Mouse (Mus musculus): ENCODE measurements around the gene Micu1. TPM values are rescaled to one million over a fixed set of nuclear protein-coding genes. Genes with fewer than 3 reads are reported as not detected.

The Micu1 gene
- polyA plus RNA-seq, 1 experiment from 2014 or later, result 75.2 TPM

DNA sequence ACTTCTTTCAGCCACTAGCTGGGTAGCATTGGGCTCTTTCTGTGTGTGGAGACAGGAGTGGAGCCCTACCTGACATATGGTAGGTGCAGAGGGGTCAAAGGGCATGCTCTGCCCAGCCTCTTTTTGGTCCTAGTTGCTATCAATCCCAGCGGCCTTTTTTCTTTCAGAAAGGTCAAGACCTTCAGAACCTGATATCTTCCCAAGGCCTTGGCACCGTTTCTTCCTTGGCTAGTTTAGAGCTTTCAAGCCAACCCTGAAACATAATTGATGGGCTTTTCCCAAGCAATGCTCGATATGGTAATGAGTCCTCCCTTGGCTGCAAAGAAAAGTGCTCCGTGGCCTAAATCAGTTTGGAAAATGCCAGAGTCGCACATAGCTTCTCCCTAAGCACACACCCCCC, 140.8 kb downstream of the Micu1 start:
- Histone ChIP-seq H3K27ac (no peak overlapping the region), H3K4me3 (replicated peaks; ENCODE audit: low read length) (no peak overlapping the region), H3K4me1 (replicated peaks; ENCODE audit: control insufficient read depth, insufficient read depth, low read length) (no peaks in the 10 kb centered on the region), H3K9me3 (ENCODE audit: control insufficient read depth, low read length) (no peaks in the 10 kb centered on the region), H3K9ac (no peak overlapping the region), H3K4me2 (replicated peaks) (no peak overlapping the region), H3K36me3 (replicated peaks; ENCODE audit: control insufficient read depth, insufficient read depth) (no peaks in the 10 kb centered on the region), H3K27me3 (ENCODE audit: control insufficient read depth, insufficient read depth, low read length) (no peaks in the 10 kb centered on the region)
- no peak for DNase-seq (ENCODE audit: low spot score)
- WGBS, result 25% methylated on average over 5 of the region's 5 CpGs
- no peak for ATAC-seq (ENCODE audit: low FRiP score)

DNA sequence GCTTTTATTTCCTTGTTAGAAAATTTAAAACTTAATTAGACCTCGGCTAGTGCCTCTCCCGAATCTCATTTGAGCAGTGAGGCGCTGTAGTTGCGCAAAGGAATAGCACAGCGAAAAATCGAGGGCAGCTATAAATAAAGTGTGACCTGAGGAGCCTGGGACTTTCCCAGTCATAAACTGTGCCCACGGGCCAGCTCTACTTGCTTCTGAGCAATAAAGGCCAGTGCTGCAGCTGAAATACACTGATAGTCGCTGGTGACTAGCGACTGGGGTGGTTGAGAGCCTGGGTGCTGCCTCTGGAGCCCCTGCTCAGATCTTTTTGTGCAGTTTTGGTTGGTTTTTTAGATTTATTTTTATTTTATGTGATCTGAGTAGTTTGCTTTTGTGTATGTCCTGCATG, 142.4 kb downstream of the Micu1 start:
- no peak overlapping the region for H3K4me2 ChIP-seq (replicated peaks)
- H3K27me3 ChIP-seq (ENCODE audit: control insufficient read depth, insufficient read depth, low read length), result no peaks in the 10 kb centered on the region
- no peak overlapping the region for H3K27ac ChIP-seq
- H3K9me3 ChIP-seq (ENCODE audit: control insufficient read depth, low read length), result no peaks in the 10 kb centered on the region
- DNase-seq (ENCODE audit: low spot score) (no peak), ATAC-seq (ENCODE audit: low FRiP score) (no peak)
- no peaks in the 10 kb centered on the region for H3K36me3 ChIP-seq (replicated peaks; ENCODE audit: control insufficient read depth, insufficient read depth)
- no peak overlapping the region for H3K4me3 ChIP-seq (replicated peaks; ENCODE audit: low read length)
- H3K9ac ChIP-seq, result no peak overlapping the region
- H3K4me1 ChIP-seq (replicated peaks; ENCODE audit: control insufficient read depth, insufficient read depth, low read length), result no peaks in the 10 kb centered on the region
- WGBS, result 79% methylated on average over 9 of the region's 9 CpGs

DNA sequence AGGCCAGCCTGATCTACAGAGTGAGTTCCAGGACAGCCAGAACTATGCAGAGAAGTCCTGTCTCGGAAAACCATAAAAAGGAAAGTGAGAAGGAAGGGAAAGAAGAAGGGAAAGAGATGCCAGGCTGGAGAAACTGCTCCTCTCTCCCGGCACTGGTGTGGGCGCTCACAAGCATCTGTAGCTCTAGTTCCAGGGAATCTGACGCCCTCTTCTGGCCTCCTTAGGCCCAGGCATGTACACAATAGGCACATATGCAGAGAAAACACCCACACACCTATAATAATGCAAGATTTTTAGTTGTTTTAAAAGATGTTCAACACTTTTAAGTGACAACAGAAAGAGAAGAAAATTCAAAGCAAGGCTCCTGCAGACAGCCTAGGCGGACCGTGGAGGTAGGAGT, 144.1 kb downstream of the Micu1 start:
- no peaks in the 10 kb centered on the region for H3K36me3 ChIP-seq (replicated peaks; ENCODE audit: control insufficient read depth, insufficient read depth)
- H3K4me3 ChIP-seq (replicated peaks; ENCODE audit: low read length), result no peak overlapping the region
- no peak for DNase-seq (ENCODE audit: low spot score)
- no peak overlapping the region for H3K4me2 ChIP-seq (replicated peaks)
- H3K9me3 ChIP-seq (ENCODE audit: control insufficient read depth, low read length), result no peaks in the 10 kb centered on the region
- WGBS, result 81% methylated on average over 6 of the region's 6 CpGs
- no peaks in the 10 kb centered on the region for H3K4me1 ChIP-seq (replicated peaks; ENCODE audit: control insufficient read depth, insufficient read depth, low read length)
- no peaks in the 10 kb centered on the region for H3K27me3 ChIP-seq (ENCODE audit: control insufficient read depth, insufficient read depth, low read length)
- H3K27ac ChIP-seq, result no peak overlapping the region
- ATAC-seq (ENCODE audit: low FRiP score), result no peak
- no peak overlapping the region for H3K9ac ChIP-seq

DNA sequence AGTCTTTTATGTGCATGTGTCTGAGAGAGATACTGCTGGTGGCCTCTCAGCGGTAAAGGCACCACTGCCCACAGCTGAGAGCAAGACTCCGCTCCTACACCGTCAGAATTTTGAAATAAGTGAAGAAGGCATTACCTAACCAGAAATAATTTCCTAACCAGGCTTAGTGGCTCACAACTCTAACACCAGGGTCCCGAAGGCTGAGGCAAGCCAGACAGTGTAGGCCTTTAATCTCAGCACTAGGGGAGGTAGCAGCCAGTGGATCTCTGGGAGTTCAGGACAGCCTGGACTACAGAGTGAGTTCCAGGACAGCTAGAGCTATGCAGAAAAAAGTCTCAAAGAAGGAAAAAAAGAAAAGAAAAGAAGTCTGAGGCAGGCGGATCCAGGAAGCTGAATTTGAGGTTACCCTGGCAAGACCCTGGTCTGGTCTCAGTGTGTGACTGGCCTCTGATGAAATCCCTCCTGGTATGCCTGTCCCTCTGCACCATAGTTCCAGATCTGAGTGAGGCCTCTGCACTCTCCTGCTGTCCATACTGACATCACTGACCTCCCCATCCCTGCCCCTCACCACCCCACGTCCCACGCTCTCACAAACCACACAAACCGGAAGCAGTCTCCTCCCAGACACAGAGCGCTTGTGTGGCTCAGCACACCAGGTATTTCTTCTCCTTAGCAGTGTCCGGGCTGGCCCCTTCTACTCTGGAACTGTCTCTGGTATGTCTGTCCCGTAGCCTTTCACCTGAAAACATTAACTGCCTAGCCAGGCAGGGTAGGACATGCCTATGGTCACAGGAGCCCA, 146.0 kb downstream of the Micu1 start:
- no peak for DNase-seq (ENCODE audit: low spot score)
- no peak for ATAC-seq (ENCODE audit: low FRiP score)
- Histone ChIP-seq H3K36me3 (replicated peaks; ENCODE audit: control insufficient read depth, insufficient read depth) (no peaks in the 10 kb centered on the region), H3K4me1 (replicated peaks; ENCODE audit: control insufficient read depth, insufficient read depth, low read length) (no peaks in the 10 kb centered on the region), H3K4me3 (replicated peaks; ENCODE audit: low read length) (no peak overlapping the region), H3K27me3 (ENCODE audit: control insufficient read depth, insufficient read depth, low read length) (no peaks in the 10 kb centered on the region), H3K27ac (no peak overlapping the region), H3K9ac (no peak overlapping the region), H3K9me3 (ENCODE audit: control insufficient read depth, low read length) (no peaks in the 10 kb centered on the region), H3K4me2 (replicated peaks) (no peak overlapping the region)
- 83% methylated on average over 11 of the region's 11 CpGs for WGBS

DNA sequence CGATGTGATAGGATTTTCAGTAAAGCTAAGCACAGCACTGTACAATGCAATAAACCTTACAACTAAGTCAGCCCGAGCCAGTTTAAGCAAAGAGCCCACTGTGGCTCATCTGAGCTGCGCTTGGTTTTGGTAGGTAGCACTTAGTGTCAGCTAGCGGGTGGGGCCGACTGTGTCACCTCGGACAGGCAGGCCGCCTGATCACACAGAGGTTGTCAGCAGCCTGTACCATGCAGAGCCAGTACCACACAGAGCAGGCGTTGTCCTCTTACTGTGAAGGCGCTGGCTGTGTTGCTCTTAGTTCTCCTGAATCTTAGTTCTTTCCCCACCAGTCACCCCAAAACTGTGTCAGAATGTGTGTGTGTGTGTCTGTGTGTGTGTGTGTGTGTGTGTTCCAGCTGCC, 146.7 kb downstream of the Micu1 start:
- Histone ChIP-seq H3K27me3 (ENCODE audit: control insufficient read depth, insufficient read depth, low read length) (no peaks in the 10 kb centered on the region), H3K9ac (no peak overlapping the region), H3K27ac (no peak overlapping the region), H3K4me2 (replicated peaks) (no peak overlapping the region), H3K36me3 (replicated peaks; ENCODE audit: control insufficient read depth, insufficient read depth) (no peaks in the 10 kb centered on the region), H3K4me1 (replicated peaks; ENCODE audit: control insufficient read depth, insufficient read depth, low read length) (no peaks in the 10 kb centered on the region), H3K9me3 (ENCODE audit: control insufficient read depth, low read length) (no peaks in the 10 kb centered on the region), H3K4me3 (replicated peaks; ENCODE audit: low read length) (no peak overlapping the region)
- ATAC-seq (ENCODE audit: low FRiP score) (no peak), DNase-seq (ENCODE audit: low spot score) (no peak)
- 70% methylated on average over 9 of the region's 9 CpGs for WGBS

DNA sequence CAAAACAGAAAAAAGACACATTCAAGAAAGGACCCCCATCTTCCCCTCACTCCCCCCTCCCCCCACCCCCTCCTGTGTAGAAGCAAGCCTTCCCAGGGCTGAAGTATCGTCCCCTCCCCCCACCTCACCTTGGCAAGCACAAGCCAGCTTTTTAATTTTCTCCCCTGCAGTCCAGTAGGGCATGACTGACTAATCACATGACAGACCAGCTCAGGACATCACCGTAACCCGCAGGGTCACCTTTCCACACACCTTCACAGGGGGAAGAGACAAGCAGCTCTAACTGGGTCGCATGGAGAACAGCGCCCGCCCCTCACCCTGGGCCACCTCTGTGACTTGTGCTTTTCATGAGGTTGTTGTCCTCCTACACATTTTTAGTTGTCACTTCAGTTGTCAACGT, 147.1 kb downstream of the Micu1 start:
- no peak for ATAC-seq (ENCODE audit: low FRiP score)
- Histone ChIP-seq H3K4me1 (replicated peaks; ENCODE audit: control insufficient read depth, insufficient read depth, low read length) (no peaks in the 10 kb centered on the region), H3K27ac (no peak overlapping the region), H3K36me3 (replicated peaks; ENCODE audit: control insufficient read depth, insufficient read depth) (no peaks in the 10 kb centered on the region), H3K9ac (no peak overlapping the region), H3K4me3 (replicated peaks; ENCODE audit: low read length) (no peak overlapping the region), H3K4me2 (replicated peaks) (no peak overlapping the region), H3K27me3 (ENCODE audit: control insufficient read depth, insufficient read depth, low read length) (no peaks in the 10 kb centered on the region), H3K9me3 (ENCODE audit: control insufficient read depth, low read length) (no peaks in the 10 kb centered on the region)
- no peak for DNase-seq (ENCODE audit: low spot score)
- 79% methylated on average over 7 of the region's 7 CpGs for WGBS

DNA sequence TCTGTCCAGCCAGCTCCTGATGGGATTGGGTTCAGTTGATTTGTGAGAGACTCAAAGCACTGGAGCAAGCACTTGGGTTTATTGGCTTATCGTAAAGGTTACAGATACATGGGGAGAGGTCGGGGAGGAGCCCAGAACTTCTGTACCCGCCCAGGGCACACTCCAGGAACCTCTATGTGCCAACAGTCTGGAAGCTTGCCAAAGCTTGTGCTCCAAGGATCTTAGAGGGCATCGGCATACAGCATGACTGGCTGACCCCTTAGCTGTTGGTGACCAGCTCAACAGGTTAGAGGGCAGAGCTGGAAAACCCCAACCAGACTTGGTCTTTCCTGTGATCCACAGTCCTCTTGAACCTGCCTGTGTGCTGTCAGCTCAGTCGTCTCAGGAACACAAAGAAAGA, 154.9 kb downstream of the Micu1 start:
- DNase-seq (ENCODE audit: low spot score) (no peak), ATAC-seq (ENCODE audit: low FRiP score) (no peak)
- no peak overlapping the region for H3K4me2 ChIP-seq (replicated peaks)
- no peaks in the 10 kb centered on the region for H3K27me3 ChIP-seq (ENCODE audit: control insufficient read depth, insufficient read depth, low read length)
- no peak overlapping the region for H3K9ac ChIP-seq
- H3K36me3 ChIP-seq (replicated peaks; ENCODE audit: control insufficient read depth, insufficient read depth), result no peaks in the 10 kb centered on the region
- no peak overlapping the region for H3K27ac ChIP-seq
- WGBS, result 89% methylated on average over 5 of the region's 5 CpGs
- H3K4me1 ChIP-seq (replicated peaks; ENCODE audit: control insufficient read depth, insufficient read depth, low read length), result no peaks in the 10 kb centered on the region
- no peak overlapping the region for H3K4me3 ChIP-seq (replicated peaks; ENCODE audit: low read length)
- H3K9me3 ChIP-seq (ENCODE audit: control insufficient read depth, low read length), result no peaks in the 10 kb centered on the region

DNA sequence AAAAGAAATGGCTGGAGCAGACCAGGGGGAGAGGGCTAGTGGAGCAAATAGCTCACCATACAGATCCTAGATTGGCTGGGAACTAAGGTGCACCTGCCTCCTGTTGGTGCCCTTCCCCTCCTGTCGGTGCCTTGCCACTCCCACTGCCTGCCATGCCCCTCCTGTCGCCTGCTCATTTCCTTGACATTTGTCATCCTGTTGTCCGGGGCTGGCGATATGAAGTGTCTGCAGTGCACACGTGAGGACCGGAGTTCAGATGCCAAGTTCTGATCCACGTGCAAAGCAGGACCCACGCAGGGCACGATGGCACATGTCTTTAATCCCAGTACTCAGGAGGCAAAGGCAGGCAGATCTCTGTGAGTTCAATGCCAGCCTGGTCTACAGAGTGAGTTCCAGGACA, 158.4 kb downstream of the Micu1 start:
- Histone ChIP-seq H3K4me1 (replicated peaks; ENCODE audit: control insufficient read depth, insufficient read depth, low read length) (peaks cover 14% of the 10 kb centered on the region; the same call in 1 of the 2 replicates), H3K4me2 (replicated peaks) (no peak overlapping the region), H3K9me3 (ENCODE audit: control insufficient read depth, low read length) (no peaks in the 10 kb centered on the region), H3K9ac (no peak overlapping the region), H3K4me3 (replicated peaks; ENCODE audit: low read length) (no peak overlapping the region), H3K27ac (no peak overlapping the region), H3K36me3 (replicated peaks; ENCODE audit: control insufficient read depth, insufficient read depth) (no peaks in the 10 kb centered on the region), H3K27me3 (ENCODE audit: control insufficient read depth, insufficient read depth, low read length) (no peaks in the 10 kb centered on the region)
- WGBS, result 78% methylated on average over 9 of the region's 9 CpGs
- ATAC-seq (ENCODE audit: low FRiP score) (no peak), DNase-seq (ENCODE audit: low spot score) (no peak)

DNA sequence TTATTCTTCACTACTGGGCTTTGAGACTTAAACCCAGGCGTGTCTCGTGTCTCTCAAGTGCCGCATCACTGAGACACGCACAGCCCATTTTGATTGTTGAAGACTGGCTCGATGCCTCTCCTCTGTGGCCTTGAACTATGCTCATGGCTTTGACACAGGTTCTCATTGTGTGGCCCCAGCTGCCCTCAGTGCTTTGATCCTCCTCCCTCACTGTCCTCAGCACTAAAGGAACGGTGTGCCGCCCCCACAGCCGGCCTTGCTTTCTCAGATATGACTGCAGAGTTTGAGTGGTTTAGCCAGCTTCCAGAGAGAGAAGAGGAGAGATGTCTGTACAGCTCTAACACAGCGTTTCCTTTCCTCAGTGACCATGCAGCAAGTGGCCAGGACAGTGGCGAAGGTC, 158.9 kb downstream of the Micu1 start:
- DNase-seq (ENCODE audit: low spot score) (no peak), ATAC-seq (ENCODE audit: low FRiP score) (no peak)
- H3K4me3 ChIP-seq (replicated peaks; ENCODE audit: low read length), result no peak overlapping the region
- no peak overlapping the region for H3K27ac ChIP-seq
- H3K9me3 ChIP-seq (ENCODE audit: control insufficient read depth, low read length), result no peaks in the 10 kb centered on the region
- H3K4me1 ChIP-seq (replicated peaks; ENCODE audit: control insufficient read depth, insufficient read depth, low read length), result peaks cover 14% of the 10 kb centered on the region; the same call in 1 of the 2 replicates
- H3K36me3 ChIP-seq (replicated peaks; ENCODE audit: control insufficient read depth, insufficient read depth), result no peaks in the 10 kb centered on the region
- H3K9ac ChIP-seq, result no peak overlapping the region
- no peak overlapping the region for H3K4me2 ChIP-seq (replicated peaks)
- 81% methylated on average over 10 of the region's 10 CpGs for WGBS
- H3K27me3 ChIP-seq (ENCODE audit: control insufficient read depth, insufficient read depth, low read length), result no peaks in the 10 kb centered on the region
